Mouse (Mus musculus): ENCODE results near the gene Cxcl13.
"Not testable (repeated sequence)": the region's sequence is repeated elsewhere in the genome, so short reads cannot be mapped to it uniquely, and the experiment has no call there.

The Cxcl13 gene

GRCm38 (mm10) chr5:95956651-95957050, at the start of gene Cxcl13:
Gene Cxcl13, plus strand, starts transcription at chr5:95956951.
- no peak for DNase-seq (ENCODE audit: low read depth, low spot score)

DNA sequence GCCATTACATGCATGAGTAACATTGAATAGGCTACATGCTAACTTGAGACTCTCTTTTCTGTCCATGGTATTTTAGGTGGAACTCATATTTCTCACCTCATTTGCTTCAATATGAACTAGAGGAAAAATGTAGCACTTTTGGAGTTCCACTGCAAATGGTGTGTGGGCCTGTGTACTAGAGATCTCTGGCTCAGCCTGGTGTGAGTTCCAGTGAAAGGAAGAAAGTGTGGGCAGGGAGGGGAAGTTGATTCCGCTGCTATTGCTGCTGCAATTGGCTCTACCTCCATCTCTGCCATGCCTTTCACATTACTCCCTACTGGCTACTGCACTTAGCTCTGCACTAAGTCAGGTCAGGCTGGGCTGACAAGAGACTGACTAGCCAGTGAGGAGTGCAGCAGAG, 45.7 kb upstream of the Cxcl13 start:
- DNase-seq (ENCODE audit: low read depth, low spot score) = peak; percentile 63

GRCm38 (mm10) chr5:95918491-95918890, 38.3 kb upstream of the Cxcl13 start:
- no peak for DNase-seq (ENCODE audit: low read depth, low spot score)

- peak; percentile 64 for DNase-seq (ENCODE audit: low read depth, low spot score)
Measured at GRCm38 (mm10) chr5:95924023-95924422, 32.7 kb upstream of the Cxcl13 start.

DNA sequence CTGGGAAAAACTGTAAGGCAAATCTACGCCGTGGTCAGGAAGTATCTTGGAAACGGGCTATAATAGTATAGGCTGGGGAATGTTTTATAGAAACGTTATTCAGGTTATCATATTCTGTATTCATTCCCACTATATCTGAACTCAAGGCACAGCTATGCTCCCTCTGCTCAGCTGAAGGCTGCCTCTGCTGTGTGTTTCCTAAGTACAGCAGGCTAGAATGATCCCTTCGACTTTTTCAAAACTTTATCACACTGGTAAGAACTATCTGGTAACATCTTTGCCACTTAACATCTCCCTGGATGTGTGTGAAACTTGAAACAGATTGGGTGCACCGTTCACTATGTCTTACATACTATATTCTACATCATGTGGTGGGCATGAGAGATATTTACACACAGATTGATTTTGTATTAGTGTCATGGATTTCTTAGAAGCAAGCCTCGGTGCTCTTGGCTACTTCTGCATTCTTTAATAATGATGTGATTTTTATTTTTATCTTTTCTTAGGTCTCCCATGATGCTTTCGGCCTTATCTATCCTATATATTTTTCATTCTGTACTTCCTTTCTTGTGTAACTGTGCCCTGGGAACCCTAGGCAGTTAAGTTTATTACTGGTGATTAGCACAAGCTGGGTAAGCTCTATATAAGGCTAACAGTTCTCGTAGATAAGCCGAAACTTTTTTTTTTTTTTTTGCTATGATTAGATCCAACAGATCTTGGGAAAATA, 31.4 kb upstream of the Cxcl13 start:
- no peak for DNase-seq (ENCODE audit: low read depth, low spot score)

DNA sequence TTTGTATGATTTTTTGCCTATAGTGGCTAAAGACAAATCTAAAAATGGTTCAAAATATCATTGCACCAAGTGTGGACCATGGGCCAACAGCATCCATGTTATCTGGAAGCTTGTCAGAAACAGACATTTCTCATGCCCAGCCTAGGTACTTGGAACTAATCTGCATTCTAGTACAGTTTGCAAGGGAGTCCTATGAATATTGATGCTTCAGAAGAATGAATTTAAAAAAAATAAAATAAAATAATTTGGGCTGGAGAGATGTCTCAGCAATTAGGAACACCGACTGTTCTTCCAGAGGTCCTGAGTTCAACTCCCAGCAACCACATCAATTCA, 30.9 kb upstream of the Cxcl13 start:
- no peak for DNase-seq (ENCODE audit: low read depth, low spot score)

DNA sequence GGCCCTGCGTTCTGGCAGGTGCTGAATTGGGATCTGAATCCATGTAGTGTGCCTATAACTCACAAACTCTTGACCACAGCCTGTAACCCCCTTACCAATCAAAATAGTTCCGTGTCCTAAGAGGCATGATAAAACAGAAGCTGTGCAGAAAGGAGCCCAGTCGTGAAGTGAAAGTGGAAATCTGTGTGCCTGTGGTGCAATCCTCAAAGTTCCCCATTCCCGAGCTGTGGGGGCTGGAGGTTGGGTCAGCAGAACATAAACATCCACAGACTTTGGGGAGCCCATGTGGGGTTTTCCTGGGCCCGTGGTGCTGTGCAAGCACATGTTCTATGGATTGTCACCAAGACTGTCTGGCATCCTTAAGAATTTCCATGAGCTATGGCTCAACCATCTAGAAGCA, 21.7 kb upstream of the Cxcl13 start:
- DNase-seq (ENCODE audit: low read depth, low spot score) = no peak

DNA sequence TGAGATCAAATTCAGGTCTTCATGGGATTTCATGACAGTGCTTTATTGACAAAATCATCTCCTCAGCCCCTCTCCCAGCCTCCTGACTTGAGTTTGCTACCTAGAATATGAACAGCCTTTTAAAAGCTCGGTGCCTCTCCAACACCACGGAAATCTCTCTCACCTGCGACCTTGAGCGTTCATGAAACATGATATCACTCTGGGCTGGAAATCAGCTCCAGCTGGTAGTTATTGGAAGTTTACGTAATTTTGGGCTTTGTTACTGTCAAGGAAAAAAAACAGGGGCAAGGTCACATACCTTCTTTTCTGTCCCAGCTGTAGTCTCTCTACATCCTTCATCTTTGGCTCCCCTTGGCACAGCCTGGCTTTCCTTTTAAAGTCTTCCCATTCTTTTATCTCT, 20.7 kb upstream of the Cxcl13 start:
- DNase-seq (ENCODE audit: low read depth, low spot score) = no peak

DNA sequence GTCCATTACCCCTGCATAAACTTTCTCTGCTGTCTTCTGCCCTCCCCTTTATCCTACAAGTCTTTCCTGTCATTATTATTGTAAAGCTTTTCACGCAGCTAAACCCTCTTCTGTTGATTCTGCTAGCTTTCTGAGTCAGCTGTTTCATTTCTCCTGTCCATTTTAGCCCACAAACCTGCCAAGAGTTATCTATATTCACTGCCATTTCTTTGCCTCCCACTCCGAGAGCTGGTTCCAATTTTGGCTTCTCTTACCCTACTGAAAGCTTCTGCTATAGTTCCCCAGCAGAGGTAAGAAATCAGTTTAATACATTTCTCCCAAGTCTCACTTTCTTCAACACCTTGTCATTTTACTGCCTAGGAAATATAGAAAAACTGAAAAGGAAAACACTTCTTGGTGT, 19.6 kb upstream of the Cxcl13 start:
- peak; percentile 71 for DNase-seq (ENCODE audit: low read depth, low spot score)

GRCm38 (mm10) chr5:95938044-95938625, 18.6 kb upstream of the Cxcl13 start:
- no peak for DNase-seq (ENCODE audit: low read depth, low spot score)

DNA sequence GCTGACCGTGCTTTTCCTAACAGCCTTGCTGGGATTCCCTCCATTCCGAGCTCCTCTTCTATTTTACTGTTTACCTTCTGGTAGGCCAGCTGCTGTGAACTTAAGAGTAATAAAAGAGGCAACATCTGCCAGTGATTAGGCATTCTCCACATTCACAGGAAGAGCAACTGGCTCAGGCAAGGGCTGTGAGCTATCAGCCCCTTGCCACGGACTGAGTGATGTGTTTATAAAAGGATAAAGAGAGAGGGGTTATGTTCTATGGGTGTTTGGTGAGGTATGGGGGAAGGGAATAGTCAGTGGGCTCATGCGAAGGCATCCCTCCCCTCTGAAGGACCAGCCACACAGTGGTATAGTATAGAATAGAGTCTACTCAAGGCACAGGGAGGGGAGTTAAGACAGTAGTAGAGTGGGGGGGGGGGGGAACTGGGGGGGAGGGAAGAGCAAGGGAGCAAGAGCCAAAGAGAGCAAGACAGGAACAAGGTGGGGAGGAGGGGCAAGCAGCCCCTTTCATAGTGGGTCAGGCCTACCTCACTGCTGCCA, 16.0 kb upstream of the Cxcl13 start:
- DNase-seq (ENCODE audit: low read depth, low spot score) = no peak

DNA sequence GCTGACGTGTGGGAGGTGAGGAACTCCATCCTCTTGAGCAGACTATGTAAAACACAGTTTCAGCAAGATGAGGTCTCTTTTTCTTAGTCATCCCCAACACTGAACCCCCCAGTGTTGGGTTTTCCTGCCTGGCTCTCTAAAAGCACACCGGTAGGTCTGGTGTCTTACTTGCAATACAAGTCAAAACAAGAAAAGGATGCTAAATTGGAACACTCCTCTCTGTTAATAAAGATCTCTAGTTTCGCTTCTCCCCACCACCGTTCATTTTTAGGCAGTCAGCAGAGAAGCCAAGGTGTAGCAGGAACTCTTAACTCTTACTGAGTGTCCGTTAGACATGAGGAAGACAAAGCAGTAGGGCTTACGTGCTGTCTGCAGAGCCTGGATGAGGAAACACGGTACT, 15.2 kb upstream of the Cxcl13 start:
- DNase-seq (ENCODE audit: low read depth, low spot score) = peak; percentile 4

- DNase-seq (ENCODE audit: low read depth, low spot score) = no peak
Measured at GRCm38 (mm10) chr5:95945120-95945519, 11.6 kb upstream of the Cxcl13 start.

GRCm38 (mm10) chr5:95946344-95946743, 10.4 kb upstream of the Cxcl13 start:
- DNase-seq (ENCODE audit: low read depth, low spot score) = no peak

GRCm38 (mm10) chr5:95948641-95949040, 8.1 kb upstream of the Cxcl13 start:
- DNase-seq (ENCODE audit: low read depth, low spot score) = no peak

- DNase-seq (ENCODE audit: low read depth, low spot score) = peak; percentile 65
Measured at GRCm38 (mm10) chr5:95949946-95950701, 6.6 kb upstream of the Cxcl13 start.

DNA sequence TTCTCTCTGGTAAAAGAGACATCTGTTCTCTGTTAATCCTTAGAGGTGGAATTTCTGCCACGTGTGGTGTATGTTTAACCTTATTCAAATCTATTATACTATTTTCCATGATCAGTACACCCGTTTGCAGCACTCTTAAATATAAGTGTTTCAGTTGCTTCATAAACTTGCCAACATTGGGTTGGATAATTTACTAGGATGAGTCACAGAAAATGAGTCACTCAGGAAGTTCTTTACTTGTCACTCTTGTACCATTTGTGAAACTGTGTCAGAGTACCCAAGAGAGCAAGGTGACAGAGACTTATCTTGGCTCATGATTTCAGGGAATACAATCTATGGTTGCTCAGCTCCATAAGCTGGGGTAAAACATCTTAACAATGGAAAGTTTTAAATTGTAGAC, 8.2 kb downstream of the Cxcl13 start:
- peak; percentile 33 for DNase-seq (ENCODE audit: low read depth, low spot score)

- no peak for DNase-seq (ENCODE audit: low read depth, low spot score)
Measured at GRCm38 (mm10) chr5:95966621-95967020, 9.9 kb downstream of the Cxcl13 start.

GRCm38 (mm10) chr5:95970845-95971244, 14.1 kb downstream of the Cxcl13 start:
- peak; percentile 71 for DNase-seq (ENCODE audit: low read depth, low spot score)

DNA sequence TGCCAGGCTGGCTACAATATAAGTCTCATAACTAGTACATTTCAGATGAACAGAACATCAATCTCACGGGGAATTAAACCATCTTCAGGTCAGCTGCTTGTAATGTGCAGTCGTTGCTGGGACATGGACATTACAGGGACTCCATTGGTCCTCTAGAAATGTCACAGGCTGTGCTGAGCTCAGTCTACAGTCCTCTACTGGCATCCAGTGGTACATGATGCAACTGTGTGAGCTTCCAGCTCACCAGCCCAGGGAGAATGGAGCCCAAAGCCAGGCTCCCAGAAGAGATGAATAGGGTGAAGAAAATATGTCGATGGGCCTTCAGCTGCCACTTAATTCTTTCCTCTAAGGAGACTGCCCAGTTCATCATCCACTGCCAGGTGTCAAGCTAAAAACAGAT, 15.5 kb downstream of the Cxcl13 start:
- no peak for DNase-seq (ENCODE audit: low read depth, low spot score)

GRCm38 (mm10) chr5:95973806-95974205, 17.1 kb downstream of the Cxcl13 start:
- DNase-seq (ENCODE audit: low read depth, low spot score) = not testable (repeated sequence)

DNA sequence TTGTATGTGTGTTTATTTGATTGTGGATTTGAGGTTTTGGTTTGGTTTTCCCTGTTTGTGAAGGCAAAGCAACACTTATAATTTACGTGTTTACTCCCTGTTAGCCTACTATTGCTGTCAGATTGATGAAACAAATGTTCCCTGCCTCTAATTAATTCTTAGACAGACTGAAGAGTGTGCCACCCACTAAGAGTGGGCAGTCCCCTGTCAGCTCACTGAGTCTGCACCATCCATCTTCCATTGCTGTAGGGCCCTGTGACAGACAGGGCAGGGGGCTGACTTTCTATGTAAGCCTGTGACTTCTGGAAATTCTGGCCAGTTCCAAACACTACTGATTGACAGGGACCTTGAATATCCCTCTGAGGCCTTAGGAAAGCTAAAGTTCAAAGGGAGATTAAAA, 19.5 kb downstream of the Cxcl13 start:
- peak; percentile 15 for DNase-seq (ENCODE audit: low read depth, low spot score)
